Mouse (Mus musculus): ENCODE data around the gene Cpn2.

- TF ChIP-seq GATA1 (IDR thresholded peaks at IDR 0.05; ENCODE audit: borderline replicate concordance, low read length), result no peak
- no peak for TF ChIP-seq CTCF (IDR thresholded peaks at IDR 0.05; ENCODE audit: low read depth, low read length)
- no peak for TF ChIP-seq TAL1 (conservative IDR thresholded peaks at IDR 0.05; ENCODE audit: low read depth, low read length)
These were observed at the start of gene Cpn2 for GRCm38 (mm10) chr16:30267359-30267758.
